Mouse (Mus musculus): ENCODE results near the gene Fmo5. TPM values are rescaled to one million over a fixed set of nuclear protein-coding genes. Genes with fewer than 3 reads are reported as not detected.

The Fmo5 gene
- polyA plus RNA-seq, 1 experiment = 5.8 TPM

DNA sequence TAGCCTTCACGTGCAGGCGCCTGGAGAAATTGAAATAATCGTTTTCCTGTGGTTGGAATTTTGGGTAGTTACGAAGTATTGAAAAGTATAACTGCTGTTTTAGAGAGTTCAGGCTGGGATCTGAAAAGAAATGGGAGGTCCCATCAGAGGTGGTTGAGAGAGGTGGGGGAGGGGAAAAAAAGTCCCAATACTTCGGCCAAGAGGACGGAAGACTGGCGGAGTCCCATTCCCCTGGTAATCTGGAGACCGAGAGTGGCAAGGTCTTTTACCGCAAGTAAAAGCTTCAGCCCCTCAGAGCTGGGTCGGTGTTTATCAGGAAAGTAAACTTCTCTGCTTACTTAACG lies 53.5 kb downstream of the Fmo5 start:
- H3K27ac ChIP-seq (ENCODE audit: control insufficient read depth, insufficient read depth, low read length) = no peak overlapping the region
- DNase-seq = no peak
- TF ChIP-seq CTCF (IDR thresholded peaks at IDR 0.05; ENCODE audit: borderline replicate concordance, control insufficient read depth, extremely low read depth, insufficient read depth, low read length, poor library complexity) (no peak), POLR2A (IDR thresholded peaks at IDR 0.05; ENCODE audit: control insufficient read depth, extremely low read depth, insufficient read depth, low read length, poor library complexity) (no peak)
- no peaks in the 10 kb centered on the region for H3K27me3 ChIP-seq (ENCODE audit: control insufficient read depth, insufficient read depth, low read length)
- H3K4me3 ChIP-seq (ENCODE audit: control insufficient read depth, insufficient read depth, low read length) = no peak overlapping the region
- WGBS = 14% methylated on average over 11 of the region's 11 CpGs
- peaks cover 5% of the 10 kb centered on the region for H3K4me1 ChIP-seq (replicated peaks; ENCODE audit: control insufficient read depth, insufficient read depth, low read length)
- H3K36me3 ChIP-seq (ENCODE audit: control insufficient read depth, insufficient read depth, low read length) = no peaks in the 10 kb centered on the region

- 48% methylated on average over 5 of the region's 5 CpGs for WGBS
- no peaks in the 10 kb centered on the region for H3K27me3 ChIP-seq (ENCODE audit: control insufficient read depth, insufficient read depth, low read length)
- H3K36me3 ChIP-seq (ENCODE audit: control insufficient read depth, insufficient read depth, low read length) = no peaks in the 10 kb centered on the region
- TF ChIP-seq POLR2A (IDR thresholded peaks at IDR 0.05; ENCODE audit: control insufficient read depth, extremely low read depth, insufficient read depth, low read length, poor library complexity) (no peak), CTCF (IDR thresholded peaks at IDR 0.05; ENCODE audit: borderline replicate concordance, control insufficient read depth, extremely low read depth, insufficient read depth, low read length, poor library complexity) (no peak)
- DNase-seq = no peak
- H3K4me3 ChIP-seq (ENCODE audit: control insufficient read depth, insufficient read depth, low read length) = no peak overlapping the region
- peaks cover 5% of the 10 kb centered on the region for H3K4me1 ChIP-seq (replicated peaks; ENCODE audit: control insufficient read depth, insufficient read depth, low read length)
- H3K27ac ChIP-seq (ENCODE audit: control insufficient read depth, insufficient read depth, low read length) = no peak overlapping the region
These were observed 54.0 kb downstream of the Fmo5 start for GRCm38 (mm10) chr3:97682576-97682975.

GRCm38 (mm10) chr3:97683560-97684195 lies 55.1 kb downstream of the Fmo5 start:
- TF ChIP-seq CTCF (IDR thresholded peaks at IDR 0.05; ENCODE audit: borderline replicate concordance, control insufficient read depth, extremely low read depth, insufficient read depth, low read length, poor library complexity) (no peak), POLR2A (IDR thresholded peaks at IDR 0.05; ENCODE audit: control insufficient read depth, extremely low read depth, insufficient read depth, low read length, poor library complexity) (no peak)
- Histone ChIP-seq H3K27me3 (ENCODE audit: control insufficient read depth, insufficient read depth, low read length) (no peaks in the 10 kb centered on the region), H3K36me3 (ENCODE audit: control insufficient read depth, insufficient read depth, low read length) (no peaks in the 10 kb centered on the region), H3K27ac (ENCODE audit: control insufficient read depth, insufficient read depth, low read length) (no peak overlapping the region), H3K4me3 (ENCODE audit: control insufficient read depth, insufficient read depth, low read length) (no peak overlapping the region), H3K4me1 (replicated peaks; ENCODE audit: control insufficient read depth, insufficient read depth, low read length) (peaks cover 5% of the 10 kb centered on the region)
- no peak for DNase-seq
- WGBS = 78% methylated on average over 16 of the region's 16 CpGs

GRCm38 (mm10) chr3:97686372-97687117 lies 57.9 kb downstream of the Fmo5 start:
- 76% methylated on average over 4 of the region's 4 CpGs for WGBS

DNA sequence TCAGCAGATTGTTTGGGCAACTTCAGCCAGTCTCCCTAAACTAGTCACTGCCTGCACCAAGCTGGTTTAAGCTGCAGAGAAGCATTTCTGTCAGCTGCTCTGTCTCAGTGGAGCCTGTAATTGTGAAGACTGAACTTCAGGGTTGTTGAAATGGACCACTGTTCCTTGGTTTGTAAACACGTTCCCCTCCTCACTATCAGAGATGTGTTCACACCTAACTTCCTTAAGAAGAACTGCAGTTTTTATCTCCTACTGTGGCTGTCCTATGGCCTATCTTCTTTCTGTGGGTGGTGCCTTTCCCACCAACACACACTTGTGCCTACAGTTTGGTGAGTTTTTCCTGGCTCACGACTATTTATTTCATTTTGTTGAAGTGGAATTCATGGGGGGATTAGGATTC lies 60.7 kb downstream of the Fmo5 start:
- 68% methylated on average over 2 of the region's 2 CpGs for WGBS
- H3K36me3 ChIP-seq (ENCODE audit: control insufficient read depth, insufficient read depth, low read length) = no peaks in the 10 kb centered on the region
- TF ChIP-seq POLR2A (IDR thresholded peaks at IDR 0.05; ENCODE audit: control insufficient read depth, extremely low read depth, insufficient read depth, low read length, poor library complexity) = no peak
- no peak for DNase-seq
- no peaks in the 10 kb centered on the region for H3K4me1 ChIP-seq (replicated peaks; ENCODE audit: control insufficient read depth, insufficient read depth, low read length)
- no peaks in the 10 kb centered on the region for H3K27me3 ChIP-seq (ENCODE audit: control insufficient read depth, insufficient read depth, low read length)
- no peak overlapping the region for H3K4me3 ChIP-seq (ENCODE audit: control insufficient read depth, insufficient read depth, low read length)
- H3K27ac ChIP-seq (ENCODE audit: control insufficient read depth, insufficient read depth, low read length) = no peak overlapping the region

More at GRCm38 (mm10) chr3:97686372-97687117, 57.9 kb downstream of the Fmo5 start:
- Histone ChIP-seq H3K36me3 (ENCODE audit: control insufficient read depth, insufficient read depth, low read length) (no peaks in the 10 kb centered on the region), H3K4me3 (ENCODE audit: control insufficient read depth, insufficient read depth, low read length) (no peak overlapping the region), H3K27ac (ENCODE audit: control insufficient read depth, insufficient read depth, low read length) (no peak overlapping the region), H3K4me1 (replicated peaks; ENCODE audit: control insufficient read depth, insufficient read depth, low read length) (peaks cover 3% of the 10 kb centered on the region), H3K27me3 (ENCODE audit: control insufficient read depth, insufficient read depth, low read length) (no peaks in the 10 kb centered on the region)
- DNase-seq = no peak
- TF ChIP-seq CTCF (IDR thresholded peaks at IDR 0.05; ENCODE audit: borderline replicate concordance, control insufficient read depth, extremely low read depth, insufficient read depth, low read length, poor library complexity) (no peak), POLR2A (IDR thresholded peaks at IDR 0.05; ENCODE audit: control insufficient read depth, extremely low read depth, insufficient read depth, low read length, poor library complexity) (no peak)

DNA sequence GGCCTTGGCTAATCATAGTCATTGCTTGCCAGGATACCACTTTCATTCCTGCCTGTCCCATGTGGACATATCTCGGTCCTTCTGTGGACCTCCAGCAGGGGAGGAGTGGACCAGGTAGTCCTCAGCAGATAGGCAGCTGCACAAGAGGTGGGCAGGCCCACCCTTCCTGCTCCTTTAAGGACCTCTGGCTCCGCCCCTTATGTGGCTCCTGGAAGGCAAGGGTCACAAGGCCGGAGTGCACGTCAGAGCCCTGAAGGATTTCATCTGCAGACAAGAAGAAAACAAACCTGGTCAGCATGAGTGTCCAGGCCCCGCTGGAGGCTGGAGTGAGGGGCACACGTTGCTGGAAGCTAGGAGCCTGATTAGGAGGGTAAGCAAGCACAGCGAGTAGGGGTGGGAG lies 62.0 kb downstream of the Fmo5 start:
- Histone ChIP-seq H3K4me3 (ENCODE audit: control insufficient read depth, insufficient read depth, low read length) (no peak overlapping the region), H3K36me3 (ENCODE audit: control insufficient read depth, insufficient read depth, low read length) (no peaks in the 10 kb centered on the region), H3K27ac (ENCODE audit: control insufficient read depth, insufficient read depth, low read length) (no peak overlapping the region), H3K4me1 (replicated peaks; ENCODE audit: control insufficient read depth, insufficient read depth, low read length) (no peaks in the 10 kb centered on the region), H3K27me3 (ENCODE audit: control insufficient read depth, insufficient read depth, low read length) (no peaks in the 10 kb centered on the region)
- no peak for TF ChIP-seq POLR2A (IDR thresholded peaks at IDR 0.05; ENCODE audit: control insufficient read depth, extremely low read depth, insufficient read depth, low read length, poor library complexity)
- TF ChIP-seq CTCF (IDR thresholded peaks at IDR 0.05; ENCODE audit: borderline replicate concordance, control insufficient read depth, extremely low read depth, insufficient read depth, low read length, poor library complexity) = no peak
- DNase-seq = no peak
- WGBS = 93% methylated on average over 7 of the region's 7 CpGs

Measured in thymus, adult 2 months (tissue).